Mouse (Mus musculus): ENCODE data around the gene Dmac2.

Gene Dmac2

DNA sequence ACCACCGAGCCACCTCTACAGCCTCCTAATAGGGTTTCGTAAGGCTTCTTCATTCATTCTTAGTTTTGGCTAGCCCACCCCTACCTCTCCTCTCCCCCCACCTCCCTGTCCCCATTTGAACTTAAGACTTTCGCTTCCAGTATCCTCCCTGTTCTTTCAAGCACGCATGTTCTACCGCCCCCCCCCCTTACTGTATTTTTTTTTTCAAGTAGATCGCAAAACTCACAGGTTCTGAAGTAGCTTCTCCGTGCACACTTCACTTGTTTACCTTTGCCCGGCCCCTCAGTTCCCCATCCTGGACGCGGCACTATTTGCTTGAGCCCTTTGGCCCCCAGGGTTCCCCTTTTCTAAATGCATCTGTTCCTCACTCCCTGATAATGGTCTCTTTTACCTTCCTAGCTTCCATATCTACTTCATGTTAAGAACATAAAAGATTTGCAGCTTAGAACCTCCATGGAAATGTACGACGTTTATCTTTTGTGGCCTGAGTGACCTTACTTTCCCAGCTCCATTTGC is 33.1 kb downstream of the Dmac2 start:
- no peak for DNase-seq (ENCODE audit: low read depth, low spot score)

DNA sequence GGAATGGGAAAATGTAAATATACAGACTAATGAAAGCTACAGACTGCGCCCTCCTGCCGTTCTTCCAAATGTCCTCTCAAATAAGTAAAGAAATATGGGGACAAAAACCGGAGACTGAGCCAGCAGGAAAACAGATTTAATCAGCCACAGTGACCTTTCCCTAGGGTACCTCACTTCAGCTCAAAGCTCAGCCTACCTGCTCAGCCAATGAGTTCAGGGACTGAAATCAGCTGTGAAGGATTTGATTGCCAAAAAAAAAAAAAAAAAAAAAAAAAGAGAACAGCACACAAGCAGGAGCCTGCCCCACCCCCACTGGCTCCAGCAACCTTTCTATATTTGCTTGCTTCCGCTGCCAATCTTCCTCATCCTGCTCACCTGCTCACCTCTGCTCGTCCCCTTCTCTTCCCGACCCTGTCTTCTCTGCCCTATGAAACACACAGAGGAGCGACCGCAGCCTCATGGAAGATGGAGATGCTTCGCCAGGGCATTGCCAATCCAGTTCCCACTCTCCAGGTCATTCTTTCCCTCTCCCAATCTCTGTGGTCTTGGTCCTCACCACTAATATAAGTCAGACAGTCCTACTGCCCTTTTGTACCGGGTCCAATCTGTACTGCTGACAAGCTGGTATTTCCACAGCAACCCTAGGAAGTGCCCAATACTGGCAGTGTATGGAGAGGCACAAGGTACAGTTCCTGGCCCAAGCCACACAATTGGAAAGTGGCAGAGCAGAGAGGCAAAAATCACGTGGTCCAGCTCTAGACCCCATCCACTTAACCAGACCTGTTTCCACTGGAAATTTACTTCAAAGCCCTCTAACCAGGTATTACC is 36.6 kb downstream of the Dmac2 start:
- DNase-seq (ENCODE audit: low read depth, low spot score) = no peak

DNA sequence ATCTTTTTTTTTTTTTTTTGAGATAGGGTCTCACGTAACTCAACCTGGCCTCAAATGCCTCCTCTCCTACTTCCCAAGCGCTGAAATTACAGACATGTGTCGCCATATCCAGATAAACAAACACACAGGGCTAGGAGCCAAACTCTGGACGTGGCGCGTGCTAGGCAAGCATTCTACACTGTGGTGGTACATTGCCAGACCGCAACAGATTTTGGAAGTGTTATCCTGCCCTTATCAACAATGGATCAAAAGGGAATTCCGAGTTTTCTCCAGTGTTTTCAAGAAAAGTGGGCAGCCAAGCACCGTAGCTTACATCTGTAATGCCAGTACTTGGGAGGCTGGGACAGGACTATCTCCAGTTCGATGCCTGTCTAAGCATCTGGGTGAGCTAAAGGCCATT is 38.6 kb downstream of the Dmac2 start:
- DNase-seq (ENCODE audit: low read depth, low spot score) = no peak

DNA sequence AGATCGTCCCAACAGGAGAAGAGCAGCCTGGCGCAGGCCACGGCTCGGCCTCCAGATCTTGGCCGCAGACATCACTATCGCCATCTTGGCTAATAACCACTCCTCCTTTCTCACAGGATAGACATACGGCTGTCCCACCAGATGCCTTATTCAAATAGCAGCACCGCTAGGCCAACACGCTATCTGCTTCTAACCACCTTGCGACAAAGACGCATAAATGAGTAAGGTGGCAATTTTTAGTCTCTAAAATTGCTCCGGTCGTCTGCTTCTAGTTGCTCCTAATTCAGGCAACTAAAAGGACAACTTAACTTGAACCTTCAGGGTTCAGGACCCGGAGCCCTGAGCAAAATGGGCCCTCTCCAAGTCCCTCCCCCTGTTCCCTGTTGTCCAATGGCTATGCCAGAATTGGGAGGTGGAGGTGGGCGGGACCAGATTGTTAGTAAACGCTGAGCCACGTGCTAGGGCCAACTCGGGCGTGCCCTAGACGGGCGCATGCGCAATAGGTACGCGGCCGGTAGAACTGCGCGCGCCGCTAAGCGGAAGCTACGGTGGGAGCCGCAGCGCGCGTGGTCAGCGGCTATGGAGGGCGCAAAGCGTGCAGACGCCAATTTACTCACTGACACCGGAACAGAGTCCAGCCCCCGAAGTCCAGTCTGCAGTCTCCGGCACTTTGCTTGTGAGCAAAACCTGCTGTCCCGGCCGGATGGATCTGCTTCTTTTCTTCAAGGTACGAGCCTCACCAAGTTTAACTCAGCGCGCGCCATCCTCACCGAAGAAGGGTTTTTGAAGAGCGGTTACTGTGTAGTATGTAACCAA is 39.7 kb downstream of the Dmac2 start, which contains the start of the genes Bckdha and Exosc5:
TSS of gene Bckdha (minus strand) at position 325 of the 816 bp plus-strand sequence.
TSS of gene Exosc5 (plus strand) at position 508 of the 816 bp plus-strand sequence.
- DNase-seq (ENCODE audit: low read depth, low spot score) = peak; percentile 100

DNA sequence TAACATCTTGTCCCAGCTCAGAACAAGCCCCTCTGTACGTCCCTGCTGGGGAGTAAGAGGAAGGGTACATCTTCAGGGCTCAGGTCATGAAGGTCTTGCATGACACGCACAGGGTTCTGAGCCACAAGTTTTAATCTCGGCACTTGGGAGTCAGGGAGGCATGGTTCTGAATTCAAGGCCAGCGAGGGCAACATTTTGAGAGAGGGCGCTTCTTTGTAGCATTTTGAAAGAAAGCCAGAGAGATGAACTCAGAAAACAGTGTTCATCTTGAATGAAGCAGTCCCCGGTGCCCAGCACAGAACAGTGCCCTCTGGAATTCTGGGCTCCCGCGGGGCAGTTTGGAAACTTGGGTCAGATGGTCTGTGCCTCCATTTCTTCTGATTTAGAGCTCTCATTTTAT is 47.2 kb downstream of the Dmac2 start:
- DNase-seq (ENCODE audit: low read depth, low spot score) = no peak

DNA sequence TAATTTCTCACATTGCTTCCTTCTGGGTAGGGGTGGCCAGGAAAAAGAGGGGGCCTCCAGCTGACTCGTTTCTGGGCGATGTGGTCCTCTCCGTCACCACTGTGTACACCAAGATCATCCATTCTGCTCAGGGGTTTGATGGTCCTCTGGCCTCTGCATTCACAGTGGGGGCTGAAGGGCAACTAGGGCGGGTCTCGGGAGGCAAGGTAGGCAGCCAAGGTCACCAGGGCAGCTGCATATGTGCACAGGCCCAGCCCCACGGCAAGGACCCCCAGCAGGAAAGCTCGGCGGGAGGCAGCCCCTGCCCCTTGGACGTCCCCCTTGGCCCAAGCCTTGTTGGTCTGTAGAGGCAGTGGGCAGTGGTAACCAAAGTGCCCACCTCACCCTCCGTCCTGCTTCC is 49.9 kb downstream of the Dmac2 start:
- DNase-seq (ENCODE audit: low read depth, low spot score) = no peak

DNA sequence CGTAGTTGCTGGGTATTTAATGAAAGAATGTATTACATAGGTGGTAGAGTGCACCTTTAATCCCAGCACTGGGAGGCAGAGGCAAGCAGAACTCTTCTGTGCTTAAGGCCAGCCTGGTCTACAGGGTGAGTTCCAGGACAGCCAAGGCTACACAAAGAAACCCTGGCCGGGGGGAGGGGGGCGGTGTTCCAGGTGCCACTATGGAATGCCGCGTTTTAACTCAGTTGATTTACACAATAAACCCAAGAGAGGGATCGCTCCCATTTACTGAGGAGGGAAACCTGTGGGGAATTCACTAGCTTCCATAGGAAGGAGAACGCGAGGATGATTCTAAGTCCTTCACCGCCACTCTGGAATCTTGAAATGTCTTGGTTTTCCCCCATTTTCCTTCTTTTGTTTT is 50.4 kb downstream of the Dmac2 start:
- no peak for DNase-seq (ENCODE audit: low read depth, low spot score)

DNA sequence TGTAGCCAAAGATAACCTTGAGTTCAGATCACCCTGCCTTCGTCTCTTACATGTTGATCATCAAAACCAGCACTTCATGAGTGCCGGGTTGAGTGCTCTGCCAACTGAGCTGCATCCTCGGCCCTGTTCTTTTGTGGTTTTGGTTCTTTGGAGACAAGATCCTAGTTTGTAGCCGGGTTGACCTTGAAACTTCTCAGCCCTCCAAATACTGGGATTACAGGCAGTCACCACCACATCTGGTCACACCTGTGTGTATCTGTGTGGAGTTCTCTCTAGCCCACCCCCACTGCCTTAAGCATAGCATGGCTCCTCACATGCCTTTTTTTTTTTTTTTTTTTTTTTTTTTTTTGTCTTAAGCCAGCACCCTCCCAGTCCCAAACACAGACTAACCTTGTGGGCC is 50.9 kb downstream of the Dmac2 start:
- no peak for DNase-seq (ENCODE audit: low read depth, low spot score)

DNA sequence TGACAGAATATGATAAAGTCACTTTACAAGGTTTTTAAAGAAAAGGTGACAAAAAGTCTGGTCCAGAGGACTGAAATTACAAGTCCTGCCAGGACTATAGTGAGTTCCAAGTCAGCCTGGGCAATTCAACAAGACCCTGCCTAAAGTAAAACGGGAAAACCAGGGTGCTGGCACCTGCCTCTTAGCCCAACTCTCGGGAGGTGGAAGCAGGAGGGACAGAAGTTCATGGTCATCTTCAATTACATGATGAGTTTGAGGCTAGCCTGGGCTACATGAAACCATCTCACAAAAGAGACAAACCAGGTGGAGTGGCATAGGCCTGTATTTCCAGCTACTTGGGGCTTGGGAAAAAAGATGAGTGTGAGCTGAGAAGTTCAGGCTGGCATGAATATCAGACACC is 52.5 kb downstream of the Dmac2 start:
- no peak for DNase-seq (ENCODE audit: low read depth, low spot score)

DNA sequence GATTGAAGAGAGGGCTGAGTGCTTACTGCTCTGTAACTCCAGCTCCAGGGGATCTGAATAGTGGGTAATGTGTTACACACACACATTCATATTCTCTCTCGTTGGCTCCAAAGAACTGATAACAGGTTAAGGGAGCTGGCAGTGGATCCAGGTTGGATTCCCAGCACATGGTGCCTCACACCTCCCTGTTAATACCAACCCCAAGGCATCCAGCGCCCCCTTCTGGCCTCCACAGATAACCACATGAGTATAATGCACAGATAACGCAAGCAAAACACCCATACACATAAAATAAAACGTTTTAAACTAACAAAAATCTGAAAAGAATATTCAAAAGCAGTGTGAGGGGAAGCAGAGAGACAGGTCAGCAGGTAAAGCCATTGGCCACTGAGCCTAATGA is 53.2 kb downstream of the Dmac2 start:
- no peak for DNase-seq (ENCODE audit: low read depth, low spot score)

DNA sequence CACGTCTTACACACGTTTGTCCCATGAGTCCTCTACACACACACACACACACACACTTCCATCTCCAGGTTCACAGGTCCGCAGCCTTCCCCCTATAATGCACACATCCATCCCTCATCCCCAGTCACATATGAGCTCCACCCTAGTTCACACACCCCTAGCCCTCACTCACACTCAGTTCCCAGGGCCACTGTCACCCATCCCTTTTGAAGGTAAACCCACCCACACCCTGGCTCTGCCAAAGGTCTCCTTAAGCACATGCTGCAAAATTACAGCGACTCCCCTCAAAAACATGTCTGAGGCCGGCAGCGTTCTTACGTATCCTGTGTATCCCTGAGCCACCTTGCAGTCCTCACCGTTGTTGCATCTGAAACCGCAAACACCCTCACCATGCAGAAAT is 55.1 kb downstream of the Dmac2 start:
- DNase-seq (ENCODE audit: low read depth, low spot score) = no peak

DNA sequence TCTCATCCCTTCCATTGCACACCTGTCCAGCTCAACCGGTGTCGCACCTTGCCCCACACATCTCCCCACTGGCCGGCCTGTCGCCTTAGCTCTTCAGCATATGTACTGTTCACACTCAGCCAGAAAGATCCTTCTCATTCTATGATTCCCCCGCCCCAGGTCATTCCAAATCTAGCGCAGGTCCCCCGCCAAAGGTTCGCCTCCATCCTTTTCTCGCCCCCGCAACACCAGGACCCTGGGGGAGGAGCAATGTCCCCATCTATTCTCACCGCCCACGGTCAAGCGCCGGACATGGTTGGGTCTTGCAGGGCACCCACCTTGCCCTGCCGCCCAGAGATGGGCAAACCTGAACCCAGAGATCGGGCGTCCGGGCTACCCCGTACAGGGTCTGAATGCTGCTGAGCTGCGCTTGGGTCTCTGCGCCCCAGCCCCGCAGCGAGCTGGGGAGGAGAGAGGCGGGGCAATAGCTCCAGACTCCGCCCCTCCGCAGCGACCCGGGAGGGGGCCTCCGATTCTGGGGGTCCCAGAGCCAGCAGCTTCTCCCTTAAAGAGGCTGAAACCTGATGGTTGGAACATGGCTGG is 55.6 kb downstream of the Dmac2 start, which contains the start of gene Tmem91:
TSS of gene Tmem91 (minus strand) at position 448 of the 582 bp plus-strand sequence.
- DNase-seq (ENCODE audit: low read depth, low spot score) = no peak
